Comparison of ENCODE assay signal across 10 mouse cellular contexts in the genomic region with DNA sequence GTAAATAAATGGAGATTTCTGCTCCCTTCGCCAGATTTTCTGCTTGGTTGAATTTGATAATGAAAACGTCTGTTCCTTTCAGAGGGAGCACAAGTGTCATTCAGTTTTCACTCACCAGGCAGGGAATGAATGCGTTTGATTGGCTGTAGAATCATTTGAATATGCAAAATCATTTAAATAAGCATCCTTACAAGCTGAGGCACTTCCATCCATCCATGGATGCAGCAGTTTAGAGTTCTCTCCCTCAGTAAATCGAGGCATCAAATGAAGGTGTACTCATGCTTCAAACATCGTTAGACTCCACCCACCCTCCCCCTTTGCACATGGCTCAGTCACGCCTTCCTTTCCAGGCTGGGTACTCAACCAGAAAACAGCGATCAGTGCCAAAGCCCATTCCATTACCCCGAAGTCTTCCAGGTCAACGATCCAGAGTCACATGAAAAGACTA.
DNase-seq lines count a peak whose midpoint lies in the region; ATAC-seq lines count a peak whose summit lies in the region.
"Had no signal": no experiment of that assay in that cellular context is flagged by ENCODE, and none has a peak within 500 bp of the region (broad histone marks: within the 10 kb centered on the region; RNA-seq: fewer than 3 reads in every experiment).

No protein-coding gene starts in this region.

- no peak overlapping the region for H3K27ac ChIP-seq in embryonic facial prominence, embryonic 14.5 days (replicated peaks; ENCODE audit: low read depth, low read length)
- no peak overlapping the region for H3K27ac ChIP-seq in midbrain, embryonic 14.5 days (replicated peaks; ENCODE audit: low read depth, low read length)
- H3K27ac ChIP-seq: limb, embryonic 12.5 days; macrophage had no signal

- no peak overlapping the region for H3K9ac ChIP-seq in embryonic facial prominence, embryonic 14.5 days (ENCODE audit: low read depth, low read length)
- no peak overlapping the region for H3K9ac ChIP-seq in midbrain, embryonic 14.5 days (replicated peaks; ENCODE audit: low read length)
- H3K9ac ChIP-seq: limb, embryonic 12.5 days had no signal

- H3K9me3 ChIP-seq in embryonic facial prominence, embryonic 14.5 days (ENCODE audit: control insufficient read depth, low read length): no peaks in the 10 kb centered on the region
- H3K9me3 ChIP-seq in midbrain, embryonic 14.5 days (ENCODE audit: control insufficient read depth, low read length): no peaks in the 10 kb centered on the region
- H3K9me3 ChIP-seq: limb, embryonic 12.5 days had no signal

- DNase-seq in cerebellum, postnatal 10 days: peak; percentile 79 to 83
- DNase-seq in cerebellum, adult 9-11 months: no peak
- DNase-seq in embryonic facial prominence, embryonic 14.5 days (ENCODE audit: low spot score): peak; percentile 66
- peak; percentile 73 for DNase-seq in kidney, adult 18-20 months
- DNase-seq in midbrain, embryonic 14.5 days: peak; percentile 58
- no peak for DNase-seq in right cerebral cortex, postnatal 10 days (ENCODE audit: low spot score in 2 of 2)
- no peak for DNase-seq in urinary bladder, postnatal 14 days (ENCODE audit: low spot score)
- DNase-seq in adrenal gland, adult 18-20 months (ENCODE audit: low spot score in 2 of 2): no peak

- H3K27me3 ChIP-seq in embryonic facial prominence, embryonic 14.5 days (replicated peaks; ENCODE audit: control insufficient read depth, insufficient read depth, low read length): no peaks in the 10 kb centered on the region
- H3K27me3 ChIP-seq in midbrain, embryonic 14.5 days (ENCODE audit: control insufficient read depth, insufficient read depth, low read length): no peaks in the 10 kb centered on the region
- H3K27me3 ChIP-seq: limb, embryonic 12.5 days had no signal

- peaks cover 8% of the 10 kb centered on the region for H3K36me3 ChIP-seq in embryonic facial prominence, embryonic 14.5 days (ENCODE audit: control insufficient read depth, insufficient read depth, low read length)
- H3K36me3 ChIP-seq in midbrain, embryonic 14.5 days (ENCODE audit: control insufficient read depth, insufficient read depth, low read length): no peaks in the 10 kb centered on the region

- WGBS in embryonic facial prominence, embryonic 14.5 days: 70% methylated on average over 9 of the region's 9 CpGs
- 15% methylated on average over 9 of the region's 9 CpGs for WGBS in midbrain, embryonic 14.5 days

- H3K4me3 ChIP-seq in embryonic facial prominence, embryonic 14.5 days (ENCODE audit: low read depth, low read length): no peak overlapping the region
- H3K4me3 ChIP-seq in midbrain, embryonic 14.5 days (replicated peaks; ENCODE audit: low read depth, low read length): no peak overlapping the region
- H3K4me3 ChIP-seq: limb, embryonic 12.5 days had no signal

- peak; percentile 54; the same call in 1 of the 2 replicates for ATAC-seq in embryonic facial prominence, embryonic 14.5 days (ENCODE audit: low read depth)
- peak; percentile 39; the same call in 1 of the 2 replicates for ATAC-seq in midbrain, embryonic 14.5 days (ENCODE audit: low FRiP score, low TSS enrichment)

- H3K4me2 ChIP-seq in embryonic facial prominence, embryonic 14.5 days (ENCODE audit: low read depth, low read length): no peak overlapping the region
- no peak overlapping the region for H3K4me2 ChIP-seq in midbrain, embryonic 14.5 days (ENCODE audit: low read length)
- H3K4me2 ChIP-seq: limb, embryonic 12.5 days had no signal

- H3K4me1 ChIP-seq in embryonic facial prominence, embryonic 14.5 days (ENCODE audit: control insufficient read depth, insufficient read depth, low read length): peaks cover 15% of the 10 kb centered on the region
- H3K4me1 ChIP-seq in midbrain, embryonic 14.5 days (ENCODE audit: control insufficient read depth, insufficient read depth, low read length): peaks cover 44% of the 10 kb centered on the region

Comparison
In these comparisons a context has a peak if more than half of its experiments do, and no peak if none do; other contexts are left out.
1. DNase-seq: peak in cerebellum, postnatal 10 days (2 of 2), embryonic facial prominence, embryonic 14.5 days (single experiment), kidney, adult 18-20 months (single experiment) and midbrain, embryonic 14.5 days (single experiment); none in cerebellum, adult 9-11 months (single experiment), right cerebral cortex, postnatal 10 days (0 of 2), urinary bladder, postnatal 14 days (single experiment) and adrenal gland, adult 18-20 months (0 of 2).